Mouse (Mus musculus): ENCODE data around the gene Tigar.

DNA sequence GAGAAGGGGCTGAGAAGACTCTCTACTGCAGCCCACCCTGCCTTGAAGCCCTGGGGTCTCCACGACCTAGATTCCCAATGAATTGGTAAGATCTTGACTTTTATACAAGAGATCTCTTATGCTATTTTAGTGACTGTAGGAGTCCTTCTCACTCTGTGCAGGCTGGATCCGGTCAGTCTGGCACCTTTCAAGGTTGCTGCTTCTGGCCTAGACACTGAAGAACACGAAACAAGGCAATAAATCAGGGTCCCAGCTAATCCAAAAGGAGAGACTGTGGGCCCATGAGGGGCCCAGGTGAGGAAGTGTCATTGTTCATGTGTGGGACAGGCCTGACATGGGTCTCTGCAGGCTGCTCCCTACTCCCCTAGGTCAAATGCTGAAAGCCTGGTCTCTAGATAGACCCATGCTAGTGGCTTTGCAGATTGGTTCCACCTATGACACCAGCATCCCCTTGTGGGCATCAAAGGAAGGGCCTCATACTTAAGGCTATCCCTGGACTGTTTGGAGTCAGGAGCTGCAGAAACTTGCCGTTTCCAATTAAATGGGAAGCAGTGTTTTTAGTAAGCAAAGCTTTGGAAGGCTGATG is 13.0 kb upstream of the Tigar start:
- TF ChIP-seq CTCF (IDR thresholded peaks at IDR 0.05; ENCODE audit: extremely low read depth, insufficient read length, insufficient replicate concordance, low read depth, low read length), result peak; percentile 40; the same call in 1 of the 2 replicates
- no peak for TF ChIP-seq POLR2A (IDR thresholded peaks at IDR 0.05; ENCODE audit: low read depth, low read length)

Measured in small intestine, adult 2 months (tissue).